Mouse (Mus musculus) spleen, adult 2 months (tissue): ENCODE data around the gene Smarcad1. TPM values are rescaled to one million over a fixed set of nuclear protein-coding genes. Genes with fewer than 3 reads are reported as not detected.

ENCODE experiments used
- DNase-seq, 2 experiments: peaks; one replicate each; pipeline versions ENCODE4 v3.0.0 to v3.0.0-alpha.2; 2012 to 2021; ENCODE audit warnings: low spot score in 2 of 2, low read depth in 1 of 2
- H3K27ac ChIP-seq: fragments of 200-500 bp; 2 replicates; pipeline ENCODE4 v1.5.1; 2012; ENCODE audit warnings: low read length, inconsistent platforms; ENCODE audit not compliant: insufficient read depth
- H3K27me3 ChIP-seq: fragments of 200-500 bp; 2 replicates; pipeline ENCODE4 v1.6.1; 2012; ENCODE audit warnings: mild to moderate bottlenecking, moderate library complexity, low read length, inconsistent platforms; ENCODE audit not compliant: control insufficient read depth, insufficient read depth
- H3K36me3 ChIP-seq: fragments of 200-500 bp; 2 replicates; pipeline ENCODE4 v1.6.1; 2012; ENCODE audit warnings: mild to moderate bottlenecking, low read length, inconsistent platforms; ENCODE audit not compliant: control insufficient read depth, insufficient read depth
- H3K4me1 ChIP-seq: fragments of 200-500 bp; 2 replicates; pipeline ENCODE4 v1.6.1; 2011; ENCODE audit warnings: inconsistent platforms; ENCODE audit not compliant: control insufficient read depth, insufficient read depth, insufficient read length
- H3K4me3 ChIP-seq: fragments of 200-500 bp; 2 replicates; pipeline ENCODE4 v1.5.1; 2011; ENCODE audit warnings: mild to moderate bottlenecking, inconsistent platforms; ENCODE audit not compliant: insufficient read depth, insufficient read length; ENCODE audit errors: extremely low read depth
- CTCF ChIP-seq: fragments of 200-500 bp; IDR thresholded peaks from 2 replicates; pipeline ENCODE4 v1.5.1; 2011; ENCODE audit warnings: mild to moderate bottlenecking, inconsistent platforms; ENCODE audit not compliant: insufficient read depth, insufficient read length, insufficient replicate concordance; ENCODE audit errors: extremely low read depth
- POLR2A ChIP-seq: fragments of 200-500 bp; IDR thresholded peaks from 2 replicates; pipeline ENCODE4 v1.6.1; 2011; ENCODE audit warnings: low read depth, low read length, inconsistent platforms
- WGBS: fragments of 180-500 bp; shearing (Covaris S2); methylation state at CpG from one replicate; pipeline ENCODE4 v1.1.7; 2018; 5-methylcytosine and 5-hydroxymethylcytosine counted together
- polyA plus RNA-seq: library from polyadenylated mRNA; depleted of rRNA; stranded (reverse); fragments of >200 nt; gene quantifications from 2 replicates; pipeline ENCODE4 v1.2.3, GENCODE M21; 2012

Smarcad1 gene
- polyA plus RNA-seq, 1 experiment: 6.0 TPM

DNA sequence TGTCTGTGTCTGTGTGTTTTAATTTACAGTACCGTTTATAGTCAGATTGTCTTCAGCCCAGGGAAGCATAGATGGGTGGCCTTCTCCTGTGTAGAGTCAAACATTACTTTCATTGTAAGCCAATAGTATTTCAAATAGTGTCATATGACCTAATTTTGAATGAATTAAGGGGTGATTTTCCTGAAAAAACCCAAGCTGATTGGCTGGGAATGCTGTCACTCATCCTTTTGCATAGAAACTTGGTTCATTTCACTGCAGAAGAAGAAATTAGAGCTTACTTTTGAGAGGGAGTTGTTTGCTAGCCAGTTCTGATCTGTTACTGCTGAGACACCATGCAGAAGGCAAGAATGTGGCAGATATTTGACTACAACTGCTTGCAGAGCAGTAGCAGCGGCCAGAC, 32.8 kb downstream of the Smarcad1 start:
- Histone ChIP-seq H3K27ac (no peak overlapping the region), H3K4me1 (no peaks in the 10 kb centered on the region), H3K36me3 (peaks cover 26% of the 10 kb centered on the region), H3K27me3 (no peaks in the 10 kb centered on the region), H3K4me3 (no peak overlapping the region)
- TF ChIP-seq POLR2A: no peak
- TF ChIP-seq CTCF: no peak
- WGBS: 95% methylated on average over 2 of the region's 2 CpGs
- DNase-seq: no peak

DNA sequence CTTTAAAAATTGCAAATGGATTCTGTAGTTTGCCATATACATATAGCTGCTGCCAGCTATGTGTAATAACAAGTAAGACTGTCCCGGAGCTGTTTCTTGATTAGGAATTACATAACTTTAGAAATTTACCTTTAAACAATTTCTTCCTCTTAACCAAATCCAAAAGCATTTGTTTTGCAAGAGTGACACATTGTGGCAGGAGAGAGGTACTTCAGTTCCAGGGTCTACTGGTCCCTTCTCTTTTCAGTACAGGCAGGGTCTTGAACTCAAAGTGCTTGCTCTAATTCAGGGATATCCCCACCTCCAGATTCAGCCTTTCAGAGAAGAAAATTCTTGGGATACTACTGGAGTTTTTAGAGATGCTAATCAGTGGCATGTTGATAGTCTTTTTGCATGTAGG, 36.8 kb downstream of the Smarcad1 start:
- DNase-seq: no peak
- Histone ChIP-seq H3K36me3 (peaks cover 19% of the 10 kb centered on the region), H3K27me3 (no peaks in the 10 kb centered on the region), H3K27ac (no peak overlapping the region), H3K4me1 (no peaks in the 10 kb centered on the region), H3K4me3 (no peak overlapping the region)
- TF ChIP-seq CTCF (no peak), POLR2A (no peak)
- 96% methylated on average over 1 of the region's 1 CpGs for whole genome bisulfite sequencing

DNA sequence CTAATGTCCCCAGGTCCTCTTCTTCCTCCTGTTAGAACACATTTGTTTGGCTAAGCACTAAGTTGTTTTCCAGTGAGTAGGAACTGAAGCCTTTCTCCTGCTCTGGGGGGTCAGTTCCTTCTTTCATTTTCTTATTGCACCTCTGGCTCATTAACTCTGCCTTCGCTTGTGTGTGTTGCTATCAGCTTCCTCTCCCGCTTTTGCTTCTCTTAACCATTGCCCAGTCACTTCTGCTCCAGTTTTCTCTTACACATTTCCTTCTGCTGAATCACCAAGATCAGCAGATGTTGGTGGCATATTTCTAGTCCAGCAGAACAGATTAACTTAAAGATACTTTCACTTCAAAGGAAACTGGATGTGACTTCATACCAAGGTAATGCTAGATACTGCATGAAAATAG, 72.5 kb downstream of the Smarcad1 start:
- DNase-seq: no peak
- WGBS: 52% methylated on average over 2 of the region's 2 CpGs

DNA sequence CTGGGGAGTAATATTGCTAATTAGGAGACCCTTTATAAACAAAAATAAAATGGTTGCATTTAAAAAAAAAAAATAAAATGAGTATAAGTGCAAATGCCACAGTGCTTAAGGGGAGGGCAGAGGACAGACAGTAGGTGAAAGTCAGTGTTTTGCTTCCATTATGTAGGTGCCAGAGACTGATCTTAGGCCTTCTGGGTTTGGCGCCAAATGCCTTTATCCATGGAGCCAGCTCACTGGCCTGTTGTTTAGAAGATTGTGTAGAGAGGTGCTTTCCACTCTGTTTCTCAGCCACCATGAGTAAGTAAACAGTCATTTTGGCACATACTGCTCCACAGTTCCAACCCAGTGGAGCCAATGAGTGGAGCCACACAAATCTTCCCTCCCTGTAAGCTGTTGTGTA, 75.2 kb downstream of the Smarcad1 start:
- Histone ChIP-seq H3K36me3 (peaks cover 4% of the 10 kb centered on the region), H3K27me3 (no peaks in the 10 kb centered on the region), H3K4me1 (no peaks in the 10 kb centered on the region), H3K27ac (no peak overlapping the region), H3K4me3 (no peak overlapping the region)
- 90% methylated on average over 1 of the region's 1 CpGs for WGBS
- TF ChIP-seq POLR2A (no peak), CTCF (no peak)
- no peak for DNase-seq

More for the DNA sequence above, 72.5 kb downstream of the Smarcad1 start:
- TF ChIP-seq POLR2A: no peak
- no peak for TF ChIP-seq CTCF
- no peak overlapping the region for H3K27ac ChIP-seq
- H3K4me1 ChIP-seq: no peaks in the 10 kb centered on the region
- no peak overlapping the region for H3K4me3 ChIP-seq
- H3K27me3 ChIP-seq: no peaks in the 10 kb centered on the region
- H3K36me3 ChIP-seq: peaks cover 4% of the 10 kb centered on the region

DNA sequence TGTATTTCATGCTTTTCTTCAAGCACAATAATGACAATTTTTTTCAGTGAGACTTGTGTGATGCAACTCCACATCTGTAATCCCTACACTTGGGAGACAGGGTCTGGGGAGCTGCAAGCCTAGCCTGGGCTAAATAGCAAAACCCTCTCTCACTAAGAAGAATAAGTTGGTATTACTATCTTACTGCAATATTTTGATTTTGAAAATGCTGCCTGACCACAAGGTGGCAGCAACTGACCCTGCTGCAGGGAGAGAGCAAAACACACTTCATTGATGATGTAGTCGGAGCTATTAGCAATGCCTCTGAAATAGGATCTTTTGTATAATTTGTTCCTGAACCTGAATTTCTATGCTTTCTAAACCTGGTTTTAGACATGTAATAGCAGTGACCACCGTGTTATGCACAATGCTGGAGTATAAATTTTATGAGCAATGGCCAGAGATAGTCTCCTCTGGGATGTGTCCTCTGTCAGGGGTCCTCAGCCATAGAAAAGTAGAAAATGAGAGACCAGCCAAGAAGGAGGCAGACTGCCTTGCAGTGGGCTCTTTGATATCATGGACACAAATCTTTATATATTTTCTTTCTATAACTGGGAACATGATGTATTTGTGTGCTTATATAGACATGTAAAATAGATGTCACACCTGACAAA, 83.8 kb downstream of the Smarcad1 start:
- Histone ChIP-seq H3K27me3 (no peaks in the 10 kb centered on the region), H3K36me3 (peaks cover 2% of the 10 kb centered on the region), H3K4me1 (no peaks in the 10 kb centered on the region), H3K4me3 (no peak overlapping the region), H3K27ac (no peak overlapping the region)
- WGBS: 25% methylated on average over 2 of the region's 2 CpGs
- DNase-seq: peak in 1 of 2 experiments; percentile 40
- no peak for TF ChIP-seq POLR2A
- TF ChIP-seq CTCF: peak; percentile 67; the same call in 1 of the 2 replicates

DNA sequence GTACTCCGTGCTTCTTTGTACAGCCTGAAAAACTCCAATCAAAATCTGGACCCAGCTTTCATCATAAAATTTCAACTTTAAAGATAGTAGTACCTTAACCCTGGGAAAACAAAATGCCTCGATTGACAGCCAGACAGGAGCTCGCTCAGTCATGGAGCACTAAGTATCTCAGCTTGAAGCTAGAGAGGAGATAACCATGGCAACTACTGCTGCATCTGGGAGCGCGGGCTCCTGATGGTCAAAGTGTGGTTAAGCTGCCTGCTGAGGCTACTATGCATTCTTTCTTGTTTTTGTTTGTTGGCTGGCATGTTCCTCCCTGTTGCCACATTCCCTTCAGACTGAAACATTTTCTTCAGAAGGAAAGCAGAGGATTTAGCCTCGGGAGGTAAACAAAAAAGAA, 90.0 kb downstream of the Smarcad1 start:
- no peak for DNase-seq
- no peaks in the 10 kb centered on the region for H3K4me1 ChIP-seq
- H3K27ac ChIP-seq: no peak overlapping the region
- TF ChIP-seq POLR2A (no peak), CTCF (no peak)
- H3K36me3 ChIP-seq: peaks cover 2% of the 10 kb centered on the region
- no peak overlapping the region for H3K4me3 ChIP-seq
- no peaks in the 10 kb centered on the region for H3K27me3 ChIP-seq
- WGBS: 92% methylated on average over 6 of the region's 6 CpGs

DNA sequence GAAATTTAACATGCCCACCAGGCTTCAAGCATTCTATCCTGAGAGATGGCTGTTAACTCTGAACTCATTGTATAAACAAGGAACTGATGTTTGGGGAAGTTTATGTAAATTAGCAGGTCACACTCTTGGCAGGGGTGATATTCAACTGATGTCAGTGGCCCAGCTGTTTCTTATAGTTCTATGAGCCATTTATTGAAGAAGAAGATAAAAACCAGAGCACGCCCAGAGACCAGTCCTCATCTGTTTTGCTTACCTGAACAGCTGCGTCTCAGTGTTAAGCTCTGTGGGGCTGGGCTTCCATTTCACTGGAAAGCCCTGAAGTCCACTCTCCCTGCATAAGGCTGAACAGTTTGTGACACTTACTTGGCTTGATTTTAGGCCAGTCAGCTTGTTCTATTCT, 95.4 kb downstream of the Smarcad1 start:
- no peak for TF ChIP-seq POLR2A
- no peak for TF ChIP-seq CTCF
- WGBS: 72% methylated on average over 2 of the region's 2 CpGs

More for the DNA sequence above, 95.4 kb downstream of the Smarcad1 start:
- Histone ChIP-seq H3K27ac (no peak overlapping the region; the same call in 1 of the 2 replicates), H3K4me1 (peaks cover 6% of the 10 kb centered on the region; the same call in 1 of the 2 replicates), H3K36me3 (no peaks in the 10 kb centered on the region), H3K4me3 (no peak overlapping the region), H3K27me3 (no peaks in the 10 kb centered on the region)
- no peak for DNase-seq
